Mouse (Mus musculus): Measurements from ENCODE around the gene Fam107b.

Fam107b gene

DNA sequence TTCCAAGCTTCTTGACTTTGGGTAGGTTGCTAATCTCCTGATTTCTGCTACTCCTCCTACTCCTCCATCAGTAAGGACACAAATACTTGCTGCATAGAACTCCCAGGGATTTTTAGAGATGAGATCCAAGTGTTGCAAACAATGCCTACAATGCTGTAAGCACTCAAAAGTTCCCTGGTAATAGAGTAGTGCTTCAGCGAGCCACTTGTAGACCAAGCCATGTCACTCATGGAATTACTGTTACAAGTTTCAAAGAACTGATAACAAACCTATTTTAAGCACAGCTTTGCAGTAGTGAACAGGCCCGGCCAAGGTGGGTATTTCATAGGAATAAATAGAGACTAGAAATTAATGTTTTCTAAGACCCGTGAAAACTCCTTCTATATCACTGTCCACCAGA, 174.8 kb downstream of the Fam107b start:
- no peak for DNase-seq

DNA sequence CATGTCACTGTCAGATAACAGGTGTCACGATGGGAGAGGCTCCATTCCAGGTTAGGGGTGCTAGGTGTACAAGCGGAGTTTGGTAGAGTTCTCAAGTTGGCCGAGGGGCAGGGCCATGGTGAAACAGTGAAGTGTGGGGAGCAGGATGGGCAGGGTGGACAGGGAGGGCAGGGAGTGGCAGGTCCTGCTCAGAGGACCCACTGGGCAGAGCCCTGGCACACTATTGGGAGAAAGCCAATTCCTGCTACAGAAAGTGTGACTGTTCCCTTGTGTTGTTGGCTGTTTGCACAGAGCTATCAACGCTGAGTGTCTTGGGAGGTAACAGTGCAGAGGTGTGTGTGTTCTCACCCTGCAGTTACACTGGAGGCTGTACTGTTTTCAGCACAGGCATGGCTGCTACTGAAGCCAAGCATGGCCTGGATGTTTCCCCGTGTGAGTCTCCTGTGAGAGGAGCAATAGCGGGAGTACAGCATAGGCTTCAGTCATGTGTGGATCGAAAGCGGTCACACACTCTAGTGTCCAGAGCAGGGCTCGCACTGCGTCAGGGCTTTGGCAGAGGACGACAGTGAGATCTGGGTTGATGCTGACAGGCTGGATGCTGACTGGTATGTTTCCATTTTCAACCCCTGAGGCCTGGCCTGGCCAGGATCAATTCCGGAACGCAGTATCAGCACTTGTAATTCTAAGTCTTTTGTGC, 175.8 kb downstream of the Fam107b start:
- DNase-seq: no peak

DNA sequence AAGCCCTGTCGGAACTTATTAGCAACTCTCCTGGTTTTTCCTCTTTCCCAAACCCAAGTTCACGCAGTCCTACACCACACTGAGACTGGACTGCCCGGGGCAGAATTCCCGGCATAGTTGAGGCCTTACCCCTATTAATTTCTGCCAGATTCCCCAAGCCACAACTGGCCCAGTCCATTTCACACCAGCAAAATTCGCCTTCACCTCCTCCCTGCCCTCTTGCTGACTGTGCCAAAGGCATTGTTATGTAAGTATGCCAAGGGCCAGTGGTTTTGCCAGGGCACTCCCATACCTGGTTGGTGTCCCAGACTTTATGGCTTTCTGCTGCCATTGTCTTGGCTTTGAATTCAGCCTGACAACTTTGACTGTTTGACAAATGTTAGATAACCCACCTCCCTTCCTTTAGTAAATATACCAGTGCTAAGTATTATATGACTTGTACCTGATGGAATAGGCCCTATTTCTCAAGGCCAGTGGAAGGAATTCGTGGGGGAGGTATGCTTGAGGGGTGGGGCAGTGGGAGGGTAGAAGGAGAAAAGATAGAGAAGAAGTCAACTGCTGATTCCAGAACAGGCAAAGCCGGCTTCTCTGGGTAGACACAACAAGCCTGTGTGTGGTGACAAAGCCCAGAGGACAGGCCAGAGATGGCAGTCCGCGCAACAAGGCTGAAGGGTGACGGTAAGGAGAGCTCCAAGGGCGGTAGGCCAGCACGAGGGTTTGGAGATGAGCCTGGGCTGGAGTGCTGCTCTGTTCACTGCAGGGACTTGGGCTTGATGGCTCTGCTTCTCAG, 178.6 kb downstream of the Fam107b start:
- DNase-seq: no peak

- DNase-seq: no peak
Measured at GRCm38 (mm10) chr2:3749504-3750024, 179.3 kb downstream of the Fam107b start.

GRCm38 (mm10) chr2:3750126-3750525, 179.8 kb downstream of the Fam107b start:
- no peak for DNase-seq

- no peak for DNase-seq
Measured at GRCm38 (mm10) chr2:3752365-3752764, 182.1 kb downstream of the Fam107b start.

GRCm38 (mm10) chr2:3752893-3753292, 182.6 kb downstream of the Fam107b start:
- no peak for DNase-seq

DNA sequence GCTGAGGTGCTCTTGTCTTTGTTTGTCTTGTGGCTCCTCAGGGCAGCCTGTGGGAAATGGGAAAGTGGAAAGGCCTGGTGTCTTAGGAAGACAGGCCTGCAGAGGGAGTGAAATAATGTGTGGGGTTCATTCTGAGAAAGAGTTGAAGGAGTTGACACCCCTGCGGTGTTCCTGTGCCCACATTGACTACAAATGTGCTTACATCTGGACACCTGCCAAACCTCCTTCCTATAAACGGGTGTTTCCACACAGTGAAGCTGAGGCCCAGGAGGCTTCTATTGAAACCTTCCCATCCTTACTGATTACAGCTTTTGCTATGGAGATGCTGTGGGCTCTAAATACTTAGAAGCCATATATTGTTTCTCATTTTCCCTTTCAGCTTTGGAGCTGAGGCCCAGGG, 183.5 kb downstream of the Fam107b start:
- DNase-seq: no peak

- no peak for DNase-seq
Measured at GRCm38 (mm10) chr2:3755936-3756335, 185.6 kb downstream of the Fam107b start.

GRCm38 (mm10) chr2:3758406-3758805, 188.1 kb downstream of the Fam107b start:
- DNase-seq: no peak

DNA sequence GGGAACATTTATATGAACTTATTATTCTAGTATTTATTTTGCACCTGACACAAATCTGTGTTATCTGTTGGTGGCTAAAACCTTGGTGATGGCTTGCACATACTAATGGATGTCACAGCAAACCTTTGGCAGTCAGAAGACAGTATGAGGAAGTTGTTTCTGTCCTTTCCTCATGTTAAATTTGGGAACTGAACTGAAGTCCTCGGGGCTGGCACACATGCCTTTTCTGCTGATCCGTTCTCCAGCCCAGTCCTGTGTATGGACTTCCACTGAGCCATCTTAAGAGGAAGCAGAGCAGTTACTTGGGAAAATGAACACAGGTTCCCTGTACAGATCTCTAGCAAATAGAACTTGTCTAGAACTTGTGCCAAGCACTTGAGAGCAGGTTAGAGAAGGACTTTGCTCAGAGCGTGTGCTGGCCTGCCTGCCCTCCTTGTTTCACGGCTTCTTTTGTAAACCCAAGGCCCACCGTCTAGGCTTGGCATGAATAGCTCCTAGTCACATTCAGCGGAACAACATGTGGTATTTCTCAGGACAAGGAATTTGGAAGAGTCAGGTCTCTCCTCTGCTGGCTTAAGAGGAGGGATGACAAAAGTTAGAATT, 190.0 kb downstream of the Fam107b start:
- no peak for DNase-seq

DNA sequence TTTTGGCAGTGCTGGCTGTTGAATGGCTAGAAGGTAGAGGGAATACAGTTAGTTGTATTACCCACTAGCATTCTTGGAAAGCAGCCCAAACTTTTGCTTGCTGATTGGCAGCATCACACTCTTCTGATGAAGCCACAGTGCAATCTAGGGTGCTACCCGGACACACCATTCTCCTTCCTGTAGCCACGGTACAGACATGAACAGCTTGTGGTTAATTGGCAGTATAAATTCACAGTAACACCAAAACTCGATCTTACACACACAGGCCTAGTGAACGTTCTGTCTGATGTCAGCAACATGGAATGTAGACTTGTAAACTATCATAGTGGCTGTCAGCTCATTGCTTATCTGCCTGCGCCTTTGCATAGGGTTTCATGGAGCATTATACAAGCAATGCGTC, 193.8 kb downstream of the Fam107b start:
- no peak for DNase-seq

DNA sequence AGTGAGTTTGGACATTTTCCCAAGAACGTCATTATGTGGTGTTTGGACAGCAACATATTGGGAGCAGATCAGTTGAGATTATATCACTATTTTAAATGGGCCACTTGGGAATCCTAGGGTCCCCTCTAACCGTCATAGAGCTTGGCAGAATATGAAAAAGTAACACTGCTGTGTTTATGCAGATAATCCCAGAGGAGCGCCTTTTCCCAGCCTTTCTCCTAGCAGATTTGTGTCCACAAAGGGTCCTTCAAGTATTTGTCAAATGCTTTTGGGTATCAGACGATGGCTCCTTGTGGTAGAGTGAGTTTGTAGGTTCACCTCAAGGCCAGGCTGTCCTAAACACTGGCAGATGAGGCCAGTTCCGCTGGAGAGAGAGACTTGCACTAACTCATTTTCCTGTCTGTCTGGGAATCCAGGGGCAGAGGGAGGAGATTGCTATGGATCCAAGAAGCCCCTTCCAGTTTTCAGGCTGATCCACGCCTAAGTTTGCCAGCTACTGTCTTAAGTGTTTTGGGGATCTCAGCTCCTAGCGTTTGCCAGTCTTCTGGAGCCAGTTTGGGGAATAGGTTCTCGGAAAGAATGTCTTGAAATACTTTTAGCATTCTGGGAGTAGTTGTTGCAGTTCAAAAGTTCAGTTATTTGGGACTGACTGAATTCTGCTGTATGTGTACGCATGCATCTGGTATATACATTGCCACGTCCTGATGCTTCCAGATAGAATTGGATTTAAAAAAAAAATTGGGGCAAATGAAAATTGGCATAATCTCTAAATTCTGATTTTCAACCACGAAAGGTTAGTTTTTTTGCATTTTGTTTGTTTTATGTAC, 195.9 kb downstream of the Fam107b start:
- DNase-seq: no peak

GRCm38 (mm10) chr2:3769260-3769659, 199.0 kb downstream of the Fam107b start:
- DNase-seq: peak; percentile 66

- DNase-seq: no peak
Measured at GRCm38 (mm10) chr2:3769786-3770318, 199.6 kb downstream of the Fam107b start.

DNA sequence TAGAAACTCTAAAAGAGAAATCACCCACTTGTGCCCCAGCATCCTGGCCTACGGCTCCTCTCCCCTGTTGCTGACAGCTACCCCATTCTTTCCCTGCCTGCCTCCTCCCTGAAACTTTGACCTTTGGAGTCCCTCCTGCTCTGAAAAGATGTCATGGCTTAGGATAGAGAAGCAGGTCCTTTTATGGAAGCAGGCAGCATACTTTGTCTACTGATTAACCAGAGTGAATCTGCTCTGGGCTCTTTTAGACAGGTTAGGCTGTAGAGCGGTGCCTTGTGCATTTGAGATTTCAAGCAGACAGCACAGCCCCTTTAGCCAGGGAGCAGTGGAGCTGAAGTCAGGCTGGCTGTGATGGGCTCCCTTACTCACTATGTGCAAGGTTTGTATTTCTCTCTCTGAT, 200.1 kb downstream of the Fam107b start:
- no peak for DNase-seq

DNA sequence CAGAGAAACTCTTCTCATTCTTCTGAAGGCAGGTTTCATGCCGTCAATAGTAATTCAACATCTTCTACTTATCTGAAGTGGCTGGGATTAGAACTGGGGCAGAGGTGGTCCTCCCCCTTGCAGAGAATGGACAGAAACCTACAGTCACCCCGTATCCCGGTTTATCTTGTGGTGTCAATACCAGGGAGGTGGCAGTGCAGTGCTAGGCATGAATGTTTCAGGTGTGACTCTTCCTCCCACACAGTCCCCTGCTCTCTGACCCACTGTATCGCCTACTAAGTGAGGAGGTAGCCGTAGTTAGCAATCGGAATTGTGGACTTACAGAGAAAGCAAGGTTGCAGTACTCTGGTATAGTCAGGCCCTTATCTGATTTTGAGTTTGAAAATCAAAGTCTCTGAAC, 201.2 kb downstream of the Fam107b start:
- no peak for DNase-seq

GRCm38 (mm10) chr2:3773089-3773488, 202.8 kb downstream of the Fam107b start:
- no peak for DNase-seq

DNA sequence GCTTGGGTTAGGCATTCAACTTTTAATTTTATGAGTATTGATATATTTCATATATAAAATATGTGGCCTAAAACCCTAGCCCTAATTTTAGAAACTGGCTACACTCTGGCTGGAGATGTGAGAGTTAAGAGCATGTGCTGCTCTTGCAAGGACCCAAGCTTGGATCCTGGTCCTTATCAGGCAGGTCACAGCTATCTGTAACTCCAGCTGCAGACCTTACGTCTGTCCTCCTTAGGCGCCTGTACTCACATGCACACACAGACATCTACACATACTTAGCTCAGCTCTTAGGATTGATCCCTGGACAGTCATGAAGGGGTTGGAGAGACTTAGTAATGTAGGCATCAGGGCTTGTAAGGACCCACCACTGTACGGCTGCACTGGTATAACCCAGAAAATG, 205.3 kb downstream of the Fam107b start:
- DNase-seq: no peak

DNA sequence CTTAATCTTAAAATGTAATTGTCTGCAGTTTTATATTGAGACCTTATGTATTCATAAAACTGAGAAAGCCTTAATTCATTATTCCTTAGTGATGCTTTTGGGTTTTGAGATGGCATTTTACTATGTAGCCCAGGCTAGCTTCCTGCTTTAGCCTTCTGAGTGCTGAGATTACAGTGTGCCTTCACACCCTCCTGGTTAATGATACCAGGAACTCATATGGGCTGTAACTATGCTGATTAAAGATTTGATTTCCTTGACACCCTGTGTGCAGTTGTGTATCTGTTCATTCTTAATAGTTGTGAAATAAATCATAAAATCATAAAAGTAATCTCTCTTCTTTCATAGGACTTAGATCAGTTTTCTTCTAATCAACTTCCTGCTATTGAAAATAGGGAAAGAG, 205.8 kb downstream of the Fam107b start:
- no peak for DNase-seq

DNA sequence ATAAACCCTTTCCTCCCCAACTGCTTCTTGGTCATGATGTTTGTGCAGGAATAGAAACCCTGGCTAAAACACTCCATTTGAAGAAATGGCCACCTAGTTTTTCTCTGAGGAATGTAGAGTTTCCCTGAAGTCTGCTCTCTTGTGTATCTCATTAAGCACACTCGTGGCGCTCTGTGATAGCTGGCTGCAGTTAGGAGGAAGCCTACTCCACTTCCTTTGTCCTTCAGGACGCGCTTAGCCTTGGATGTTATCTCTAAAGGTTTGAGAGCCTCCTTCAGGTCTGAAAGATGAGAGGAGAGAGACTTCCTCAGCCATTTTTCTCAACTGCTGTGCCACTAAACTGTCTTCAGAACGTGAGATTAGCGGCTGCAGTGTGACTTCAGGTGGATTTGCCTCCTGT, 207.4 kb downstream of the Fam107b start:
- no peak for DNase-seq

- no peak for DNase-seq
Measured at GRCm38 (mm10) chr2:3785546-3785945, 215.3 kb downstream of the Fam107b start.

Measured in right cerebral cortex, postnatal 14 days (tissue).